Mouse (Mus musculus) forebrain, embryonic 14.5 days (tissue): Measurements from ENCODE around the gene Ace. TPM values are rescaled to one million over a fixed set of nuclear protein-coding genes. Genes with fewer than 3 reads are reported as not detected.
A peak's percentile ranks its signal among the peaks of the same experiment; 100 is the strongest.

Experiments
- ATAC-seq: fragments of 200-750 bp; cut with Nextera tagmentation; 2 replicates; pipeline ENCODE4 v1.8.0; 2017; ENCODE audit warnings: mild to moderate bottlenecking, moderate library complexity
- DNase-seq: peaks from one replicate; pipeline ENCODE4 v3.0.0-alpha.2; 2015; ENCODE audit warnings: low spot score
- H3K27ac ChIP-seq: fragments of 300-500 bp; sonication (generic); 2 replicates; pipeline ENCODE4 v1.5.1; 2014; ENCODE audit warnings: low read depth, mild to moderate bottlenecking, control low read depth, low read length, moderate library complexity
- H3K27me3 ChIP-seq: fragments of 300-500 bp; sonication (generic); replicated peaks from 2 replicates; pipeline ENCODE4 v1.6.1; 2014; ENCODE audit warnings: low read length, control low read depth, mixed read lengths; ENCODE audit not compliant: control insufficient read depth, insufficient read depth
- H3K36me3 ChIP-seq: fragments of 300-500 bp; sonication (generic); 2 replicates; pipeline ENCODE4 v1.6.1; 2014; ENCODE audit warnings: low read length, control low read depth; ENCODE audit not compliant: control insufficient read depth, insufficient read depth
- H3K4me1 ChIP-seq: fragments of 300-500 bp; sonication (generic); 2 replicates; pipeline ENCODE4 v1.6.1; 2014; ENCODE audit warnings: antibody characterized with exemption, low read length, control low read depth; ENCODE audit not compliant: control insufficient read depth, insufficient read depth
- H3K4me2 ChIP-seq: fragments of 300-500 bp; sonication (generic); 2 replicates; pipeline ENCODE4 v1.6.1; 2014; ENCODE audit warnings: mild to moderate bottlenecking, control low read depth, low read length
- H3K4me3 ChIP-seq: fragments of 300-500 bp; sonication (generic); 2 replicates; pipeline ENCODE4 v1.5.1; 2014; ENCODE audit warnings: low read depth, low read length, control low read depth
- H3K9ac ChIP-seq: fragments of 300-500 bp; sonication (generic); 2 replicates; pipeline ENCODE4 v1.6.1; 2014; ENCODE audit warnings: mild to moderate bottlenecking, low read length, control low read depth, moderate library complexity
- H3K9me3 ChIP-seq: fragments of 300-500 bp; sonication (generic); replicated peaks from 2 replicates; pipeline ENCODE4 v1.6.1; 2016; ENCODE audit warnings: low read length, control low read depth, mixed read lengths; ENCODE audit not compliant: control insufficient read depth
- WGBS: fragments of 180-500 bp; shearing (Covaris S2); extraction: QIAGEN DNeasy Blood & Tissue Kit; methylation state at CpG from one replicate; pipeline ENCODE4 v1.1.7; 2014; 5-methylcytosine and 5-hydroxymethylcytosine counted together
- polyA plus RNA-seq: library from polyadenylated mRNA; unstranded; fragments of >200 nt; fragmentation: Nextera tagmentation; extraction: Ambion mirVana; gene quantifications from 2 replicates; pipeline ENCODE4 v1.2.1, GENCODE M21; 2014

Ace gene
- 1.9 and 3.1 TPM in 2 replicates for polyA plus RNA-seq

GRCm38 (mm10) chr11:105967741-105968574 is at the start of gene Ace:
Gene Ace, plus strand, starts transcription at chr11:105967945.
- H3K9ac ChIP-seq = peak within 1 kb of the TSS; percentile 67
- H3K36me3 ChIP-seq = no peaks in the 10 kb centered on the region
- H3K27ac ChIP-seq = peak within 1 kb of the TSS; percentile 9; the same call in 1 of the 2 replicates
- H3K9me3 ChIP-seq = no peaks in the 10 kb centered on the region
- DNase-seq (peak; percentile 29), ATAC-seq (peak; percentile 68)
- H3K4me2 ChIP-seq = peak within 1 kb of the TSS; percentile 99
- H3K4me1 ChIP-seq = peaks cover 4% of the 10 kb centered on the region; the same call in 1 of the 2 replicates
- H3K27me3 ChIP-seq = peaks cover 22% of the 10 kb centered on the region
- H3K4me3 ChIP-seq = peak within 1 kb of the TSS; percentile 52
- under 1% methylated on average over 74 of the region's 76 CpGs for WGBS

- H3K36me3 ChIP-seq = peaks cover 59% of the 10 kb centered on the region
- no peak overlapping the region for H3K9ac ChIP-seq
- WGBS = 83% methylated on average over 3 of the region's 3 CpGs
- no peak overlapping the region for H3K27ac ChIP-seq
- H3K9me3 ChIP-seq = no peaks in the 10 kb centered on the region
- ATAC-seq (no peak), DNase-seq (no peak)
- no peak overlapping the region for H3K4me2 ChIP-seq
- H3K27me3 ChIP-seq = no peaks in the 10 kb centered on the region
- H3K4me3 ChIP-seq = no peak overlapping the region
- no peaks in the 10 kb centered on the region for H3K4me1 ChIP-seq
Observed at GRCm38 (mm10) chr11:105920098-105920785, 47.5 kb upstream of the Ace start.

- H3K9ac ChIP-seq = no peak overlapping the region
- no peak overlapping the region for H3K27ac ChIP-seq
- 94% methylated on average over 2 of the region's 2 CpGs for WGBS
- no peak overlapping the region for H3K4me2 ChIP-seq
- DNase-seq (no peak), ATAC-seq (no peak)
- H3K4me3 ChIP-seq = no peak overlapping the region
- H3K4me1 ChIP-seq = no peaks in the 10 kb centered on the region
- H3K36me3 ChIP-seq = peaks cover 59% of the 10 kb centered on the region
- no peaks in the 10 kb centered on the region for H3K9me3 ChIP-seq
- no peaks in the 10 kb centered on the region for H3K27me3 ChIP-seq
Observed at GRCm38 (mm10) chr11:105920836-105921235, 46.9 kb upstream of the Ace start.

GRCm38 (mm10) chr11:105921275-105921674 is 46.5 kb upstream of the Ace start:
- Histone ChIP-seq H3K27ac (no peak overlapping the region), H3K4me2 (no peak overlapping the region), H3K9me3 (no peaks in the 10 kb centered on the region), H3K4me1 (no peaks in the 10 kb centered on the region), H3K4me3 (no peak overlapping the region), H3K36me3 (peaks cover 56% of the 10 kb centered on the region), H3K27me3 (no peaks in the 10 kb centered on the region), H3K9ac (no peak overlapping the region)
- DNase-seq = no peak
- WGBS = 97% methylated on average over 5 of the region's 5 CpGs
- no peak for ATAC-seq

- Histone ChIP-seq H3K27me3 (no peaks in the 10 kb centered on the region), H3K9me3 (no peaks in the 10 kb centered on the region), H3K4me2 (no peak overlapping the region), H3K27ac (no peak overlapping the region), H3K4me3 (no peak overlapping the region), H3K9ac (no peak overlapping the region), H3K36me3 (peaks cover 44% of the 10 kb centered on the region), H3K4me1 (no peaks in the 10 kb centered on the region)
- DNase-seq (no peak), ATAC-seq (no peak)
- WGBS = 87% methylated on average over 20 of the region's 20 CpGs
Observed at GRCm38 (mm10) chr11:105922769-105923663, 44.7 kb upstream of the Ace start.

GRCm38 (mm10) chr11:105927065-105928030 is 40.4 kb upstream of the Ace start:
- no peak overlapping the region for H3K4me3 ChIP-seq
- H3K4me2 ChIP-seq = no peak overlapping the region
- 58% methylated on average over 14 of the region's 14 CpGs for WGBS
- no peaks in the 10 kb centered on the region for H3K4me1 ChIP-seq
- no peaks in the 10 kb centered on the region for H3K9me3 ChIP-seq
- no peak overlapping the region for H3K9ac ChIP-seq
- peaks cover 16% of the 10 kb centered on the region for H3K36me3 ChIP-seq
- ATAC-seq = peak; percentile 82
- no peaks in the 10 kb centered on the region for H3K27me3 ChIP-seq
- peak overlapping the region; percentile 21; the same call in 1 of the 2 replicates for H3K27ac ChIP-seq
- DNase-seq = peak; percentile 93

- Histone ChIP-seq H3K4me2 (no peak overlapping the region), H3K4me3 (no peak overlapping the region), H3K27ac (no peak overlapping the region), H3K36me3 (peaks cover 8% of the 10 kb centered on the region), H3K9me3 (no peaks in the 10 kb centered on the region), H3K9ac (no peak overlapping the region), H3K4me1 (no peaks in the 10 kb centered on the region), H3K27me3 (no peaks in the 10 kb centered on the region)
- ATAC-seq = no peak
- 68% methylated on average over 5 of the region's 5 CpGs for WGBS
- no peak for DNase-seq
Observed at GRCm38 (mm10) chr11:105928171-105928570, 39.6 kb upstream of the Ace start.

- Histone ChIP-seq H3K9me3 (no peaks in the 10 kb centered on the region), H3K27me3 (no peaks in the 10 kb centered on the region), H3K4me3 (no peak overlapping the region), H3K4me2 (no peak overlapping the region), H3K4me1 (no peaks in the 10 kb centered on the region), H3K9ac (no peak overlapping the region), H3K27ac (no peak overlapping the region), H3K36me3 (0 out of 2 replicates have a peak, but pooled peaks cover 3% of the 10 kb centered on the region)
- DNase-seq (no peak), ATAC-seq (no peak)
- 83% methylated on average over 3 of the region's 3 CpGs for WGBS
Observed at GRCm38 (mm10) chr11:105931380-105931779, 36.4 kb upstream of the Ace start.
